Mouse (Mus musculus) mammary gland, adult 2 months (tissue): ENCODE data around the gene Rilpl1. TPM values are rescaled to one million over a fixed set of nuclear protein-coding genes. Genes with fewer than 3 reads are reported as not detected.

Experiments used
- polyA plus RNA-seq: library from polyadenylated mRNA; depleted of rRNA; stranded (reverse); fragments of >200 nt; gene quantifications from 2 replicates; pipeline ENCODE4 v1.2.3, GENCODE M21; 2012; ENCODE audit warnings: low replicate concordance; rRNA removed

Gene Rilpl1
- polyA plus RNA-seq, result 9.8 and 16.8 TPM in 2 replicates

DNA sequence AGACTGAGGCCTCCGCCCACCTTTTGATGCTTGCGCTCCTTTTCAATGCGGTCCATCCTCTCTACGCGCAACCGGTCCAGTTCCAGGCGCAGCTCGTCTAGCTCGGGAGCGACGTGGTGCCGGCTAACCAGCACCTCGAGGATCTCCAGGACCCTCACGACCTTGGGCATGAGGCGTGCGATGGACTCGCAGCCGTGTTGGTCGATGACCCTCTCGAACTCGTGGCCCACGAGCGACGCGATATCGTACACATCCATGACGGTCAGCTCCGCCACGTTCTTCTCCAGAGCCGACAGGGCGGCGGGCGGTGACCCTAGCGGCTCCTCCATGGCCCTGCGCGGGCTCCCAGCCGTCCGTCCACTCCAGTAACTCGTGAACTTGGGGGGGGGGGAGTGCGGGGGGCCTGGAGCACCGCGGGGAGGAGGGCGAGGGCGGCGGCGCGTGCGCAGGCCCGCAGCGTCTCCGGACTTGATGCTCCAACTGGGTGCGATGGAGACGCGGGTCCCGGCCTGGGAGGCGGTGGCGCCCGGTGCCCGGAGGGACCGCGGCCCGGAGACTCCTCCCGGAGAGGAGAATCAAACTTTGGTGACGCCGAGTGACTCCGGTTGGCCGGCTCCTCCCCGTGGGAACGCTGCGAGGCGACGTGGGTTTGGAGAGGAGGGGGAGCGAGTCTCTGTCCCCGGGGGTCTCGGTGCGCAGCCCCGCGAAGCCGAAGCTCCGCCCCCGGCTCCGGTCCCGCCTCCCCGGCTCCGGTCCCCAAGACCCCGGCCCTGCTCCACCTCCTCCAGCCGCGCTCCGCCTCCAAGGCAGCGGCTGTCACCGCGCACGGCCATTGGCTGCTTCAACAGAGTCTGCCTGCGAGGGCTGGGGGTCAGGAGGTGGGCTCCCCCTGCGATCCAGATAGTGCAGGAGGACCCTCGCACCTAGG is at the start of gene Rilpl1:
Gene Rilpl1, minus strand, starts transcription at position 737 of the 928 bp plus-strand sequence.

DNA sequence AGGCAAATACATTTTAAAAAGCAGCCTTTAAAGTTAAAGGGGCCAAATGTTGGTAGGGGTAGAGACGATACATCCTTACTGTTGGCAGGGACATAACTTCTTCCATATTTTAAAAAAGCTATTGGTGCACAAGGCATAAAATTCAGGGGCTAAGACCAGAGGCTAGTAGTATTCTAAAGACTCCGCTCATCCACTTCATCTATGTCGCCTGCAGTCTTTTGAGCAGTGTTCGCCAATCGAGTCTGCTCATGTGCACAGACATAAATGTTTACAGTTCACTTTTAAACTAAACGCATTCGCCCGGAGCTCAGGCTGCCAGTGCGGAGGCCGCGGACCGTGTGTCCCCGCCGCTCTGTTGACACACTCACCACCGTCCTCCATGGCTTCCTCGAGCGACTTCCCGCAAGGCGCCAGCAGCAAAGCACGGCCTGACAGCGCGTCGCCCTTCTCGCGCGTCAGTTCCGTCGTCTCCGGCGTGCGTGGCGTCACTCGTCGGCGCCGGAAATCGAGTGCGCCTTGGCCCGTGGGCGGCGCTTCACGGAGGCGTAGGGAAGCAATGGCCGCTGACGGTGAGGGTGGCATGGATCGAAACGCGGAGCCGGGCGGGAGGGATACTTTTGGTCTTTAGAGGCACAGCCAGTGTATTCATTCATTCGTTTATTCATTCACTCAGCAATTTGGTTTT is 47.6 kb upstream of the Rilpl1 start, which contains the start of the genes Eif2b1 and Gtf2h3:
Gene Eif2b1, minus strand, starts transcription at position 499 of the 685 bp plus-strand sequence.
Gene Gtf2h3, plus strand, starts transcription at position 508 of the 685 bp plus-strand sequence.

DNA sequence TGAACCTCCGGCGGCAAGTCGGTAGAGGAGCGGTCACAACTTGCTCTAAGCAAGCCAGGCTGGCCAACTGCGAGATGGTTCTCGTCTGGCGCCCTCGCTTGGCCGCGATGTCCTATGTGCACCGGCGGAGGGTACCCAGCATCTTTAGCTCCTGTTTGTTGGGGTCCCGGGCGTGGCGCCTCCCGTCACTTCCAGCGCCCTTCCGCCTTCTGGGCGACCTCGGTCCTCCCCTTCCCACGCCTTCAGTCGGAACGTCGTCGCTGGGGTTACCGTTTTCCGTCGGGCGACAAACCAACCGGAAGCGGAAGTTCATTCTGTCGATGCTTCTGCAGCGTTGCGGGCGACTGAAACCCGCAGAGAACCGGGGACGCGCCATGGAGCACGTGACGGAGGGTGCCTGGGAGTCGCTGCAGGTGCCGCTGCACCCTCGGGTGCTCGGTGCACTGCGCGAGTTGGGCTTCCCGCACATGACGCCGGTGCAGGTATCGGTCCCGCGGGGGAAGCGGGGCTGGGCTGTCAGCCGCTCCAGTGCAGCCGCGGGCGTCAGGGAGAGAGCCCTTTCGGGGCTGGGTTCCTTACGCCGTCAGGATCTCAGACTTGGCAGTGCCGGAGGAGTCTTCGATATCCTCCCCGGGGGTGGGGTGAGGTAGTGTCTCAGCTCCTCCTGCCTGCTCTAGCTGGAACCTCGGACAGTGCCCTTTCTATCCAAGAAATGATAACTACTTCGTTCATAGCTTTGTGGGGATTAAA is 21.5 kb upstream of the Rilpl1 start, which contains the start of gene Ddx55:
Gene Ddx55, plus strand, starts transcription at position 307 of the 750 bp plus-strand sequence.

DNA sequence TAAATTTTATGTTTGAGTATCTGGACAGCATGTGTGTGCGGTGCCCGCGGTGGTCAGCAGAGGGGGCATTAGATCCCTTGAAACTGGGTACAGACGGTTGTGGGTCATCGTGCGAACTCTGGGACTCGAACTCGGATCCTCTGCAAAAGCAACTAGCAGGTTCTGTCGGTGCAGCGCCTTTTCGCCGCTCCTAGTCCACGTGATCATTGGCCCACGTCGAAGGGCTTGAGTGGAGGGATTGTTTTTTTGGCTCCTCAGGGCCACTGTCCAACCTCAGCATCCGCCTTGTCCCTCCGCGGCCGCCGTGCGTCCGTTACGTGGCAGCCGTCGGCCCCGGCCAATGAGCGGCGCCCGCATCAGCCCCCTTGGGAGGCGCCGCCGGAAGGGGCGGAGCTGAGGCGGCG is 9.2 kb upstream of the Rilpl1 start, which contains the start of gene Tmed2:
Gene Tmed2, plus strand, starts transcription at position 313 of the 404 bp plus-strand sequence.

DNA sequence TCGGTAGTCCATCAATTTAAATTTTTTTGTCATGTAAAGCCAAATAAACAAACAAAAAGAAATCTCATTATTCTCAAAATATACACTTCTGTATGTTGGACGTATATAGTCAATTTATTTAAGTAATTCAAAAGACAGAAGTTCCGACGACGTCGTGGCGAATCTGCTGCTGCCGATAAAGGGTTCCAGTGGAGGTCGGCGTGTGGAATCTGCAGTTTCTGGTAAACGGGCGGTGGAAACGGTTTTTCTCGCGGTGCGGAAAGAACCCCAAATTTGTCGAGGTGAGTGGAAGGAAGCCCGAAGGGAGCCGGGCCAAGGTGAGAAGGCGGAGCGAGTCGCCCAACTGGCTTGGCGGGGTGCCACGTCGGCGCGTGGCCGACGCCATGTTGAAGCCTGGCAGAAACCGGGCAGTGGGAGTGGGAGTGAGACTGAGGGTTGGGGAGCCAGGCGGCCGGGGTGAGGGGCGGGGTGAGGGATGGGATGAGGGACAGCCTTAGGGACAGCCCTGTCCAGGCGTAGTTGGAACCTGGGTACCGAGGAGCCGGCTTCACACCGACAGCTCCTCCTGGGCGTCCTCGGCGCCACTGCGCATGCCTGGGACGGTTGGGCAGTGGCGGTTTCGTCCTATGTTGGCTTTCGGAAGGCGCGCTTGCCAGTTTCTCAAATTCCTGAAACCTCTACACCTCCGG is 48.1 kb downstream of the Rilpl1 start, which contains the start of gene Snrnp35:
Gene Snrnp35, plus strand, starts transcription at position 169 of the 689 bp plus-strand sequence.

Other genes starting within 250 kb of the Rilpl1 start
- gene Mphosph9, start 203.4 kb downstream of the Rilpl1 start, polyA plus RNA-seq, result 2.8 and 3.6 TPM in 2 replicates
- 5.4 and 8.5 TPM in 2 replicates for gene 2810006K23Rik, start 203.3 kb downstream of the Rilpl1 start, polyA plus RNA-seq
- 125 and 162 TPM in 2 replicates for gene Cdk2ap1, start 168.3 kb downstream of the Rilpl1 start, polyA plus RNA-seq
- gene Sbno1, start 105.4 kb downstream of the Rilpl1 start, polyA plus RNA-seq, result 12.5 and 20.0 TPM in 2 replicates
- gene Kmt5a, start 91.5 kb downstream of the Rilpl1 start, polyA plus RNA-seq, result 54.7 and 64.3 TPM in 2 replicates
- gene Rilpl2, start 53.0 kb downstream of the Rilpl1 start, polyA plus RNA-seq, result 21.9 and 44.9 TPM in 2 replicates
- 2.0 and 2.4 TPM in 2 replicates for gene Snrnp35, start 48.3 kb downstream of the Rilpl1 start, polyA plus RNA-seq
- 117 and 209 TPM in 2 replicates for gene Tmed2, start 9.3 kb upstream of the Rilpl1 start, polyA plus RNA-seq
- 13.5 and 15.8 TPM in 2 replicates for gene Ddx55, start 21.5 kb upstream of the Rilpl1 start, polyA plus RNA-seq
- 14.8 and 24.7 TPM in 2 replicates for gene Eif2b1, start 47.7 kb upstream of the Rilpl1 start, polyA plus RNA-seq
- gene Gtf2h3, start 47.7 kb upstream of the Rilpl1 start, polyA plus RNA-seq, result 32.1 and 61.1 TPM in 2 replicates
- 56.2 and 58.1 TPM in 2 replicates for gene Atp6v0a2, start 97.2 kb upstream of the Rilpl1 start, polyA plus RNA-seq
- gene Dnah10, start 193.7 kb upstream of the Rilpl1 start, polyA plus RNA-seq, result 0.09 and 0.11 TPM in 2 replicates